22 mouse cellular contexts compared by ENCODE assay signal in the genomic region with DNA sequence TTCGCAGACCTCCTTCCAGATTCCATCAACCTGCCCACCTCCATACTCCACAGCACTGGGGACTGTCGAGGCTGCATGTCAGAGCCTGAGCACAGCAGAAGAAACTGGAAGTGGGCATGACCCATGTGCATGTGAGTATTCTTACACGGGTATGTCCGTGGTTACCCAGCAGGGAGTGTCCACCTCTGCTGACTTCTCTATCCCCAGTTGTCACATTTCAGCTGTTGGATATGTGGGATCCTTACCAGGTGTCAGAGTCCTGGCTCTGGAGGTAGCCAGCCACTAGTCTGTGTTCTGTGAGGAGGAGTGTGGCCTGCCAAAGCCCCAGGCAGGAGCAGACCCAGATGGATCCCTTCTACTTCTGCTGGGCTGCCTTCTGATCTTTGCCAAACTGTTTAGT.
"Had no signal": no experiment of that assay in that cellular context is flagged by ENCODE, and none has a peak within 500 bp of the region (broad histone marks: within the 10 kb centered on the region; RNA-seq: fewer than 3 reads in every experiment).

No protein-coding gene starts in this region.

- H3K4me1 ChIP-seq: liver, embryonic 15.5 days; midbrain, embryonic 13.5 days; midbrain, embryonic 15.5 days; neural tube, embryonic 13.5 days; neural tube, embryonic 15.5 days had no signal

- ATAC-seq: liver, postnatal 0 days; lung, postnatal 0 days; midbrain, embryonic 13.5 days; midbrain, embryonic 15.5 days had no signal

- H3K36me3 ChIP-seq: liver, embryonic 15.5 days; lung, embryonic 15.5 days; midbrain, embryonic 13.5 days; midbrain, embryonic 15.5 days; neural tube, embryonic 13.5 days; neural tube, embryonic 15.5 days had no signal

- H3K4me3 ChIP-seq: liver, embryonic 15.5 days; lung, embryonic 15.5 days; megakaryocyte, embryonic 14.5 days; midbrain, embryonic 13.5 days; midbrain, embryonic 15.5 days; neural tube, embryonic 13.5 days; neural tube, embryonic 15.5 days had no signal

- DNase-seq: liver, postnatal 0 days; lung, adult 2 months; lung, postnatal 14 days; lung, postnatal 36 days; retina, postnatal 1 day; right cerebral cortex, adult 18-20 months; right cerebral cortex, postnatal 25 days; right cerebral cortex, postnatal 4 days; spleen, adult 18-20 months; thymus, adult 18-20 months; thymus, postnatal 14 days; thymus, postnatal 36 days had no signal

- H3K27me3 ChIP-seq: midbrain, embryonic 13.5 days; midbrain, embryonic 15.5 days; neural tube, embryonic 13.5 days; neural tube, embryonic 15.5 days had no signal

- H3K27ac ChIP-seq: liver, embryonic 15.5 days; lung, embryonic 15.5 days; macrophage; midbrain, embryonic 13.5 days; midbrain, embryonic 15.5 days; neural tube, embryonic 13.5 days; neural tube, embryonic 15.5 days had no signal

- H3K9me3 ChIP-seq: liver, embryonic 15.5 days; lung, embryonic 15.5 days; megakaryocyte, embryonic 14.5 days; midbrain, embryonic 13.5 days; midbrain, embryonic 15.5 days; neural tube, embryonic 13.5 days; neural tube, embryonic 15.5 days had no signal

- H3K4me2 ChIP-seq: liver, embryonic 15.5 days; lung, embryonic 15.5 days; midbrain, embryonic 11.5 days; midbrain, embryonic 13.5 days; midbrain, embryonic 15.5 days; neural tube, embryonic 13.5 days; neural tube, embryonic 15.5 days had no signal

- H3K9ac ChIP-seq: liver, embryonic 15.5 days; liver, postnatal 0 days; lung, embryonic 15.5 days; midbrain, embryonic 13.5 days; midbrain, embryonic 15.5 days; neural tube, embryonic 13.5 days; neural tube, embryonic 15.5 days had no signal
